21 mouse cellular contexts compared by ENCODE assay signal in genomic region chr12:73399426-73399825, GRCm38 (mm10).
DNase-seq lines count a peak whose midpoint lies in the region; ATAC-seq lines count a peak whose summit lies in the region.
"Had no signal": no experiment of that assay in that cellular context is flagged by ENCODE, and none has a peak within 500 bp of the region (broad histone marks: within the 10 kb centered on the region; RNA-seq: fewer than 3 reads in every experiment).

No protein-coding gene starts in this region.

- no peak for ATAC-seq in heart, embryonic 11.5 days (replicated peaks; ENCODE audit: insufficient number of reproducible peaks, low FRiP score, low TSS enrichment)
- ATAC-seq in intestine, embryonic 15.5 days: no peak
- ATAC-seq: forebrain, postnatal 0 days had no signal

- H3K4me1 ChIP-seq in heart, embryonic 11.5 days (ENCODE audit: control insufficient read depth, insufficient read depth, low read length): peaks cover 29% of the 10 kb centered on the region
- peaks cover 3% of the 10 kb centered on the region; the same call in 1 of the 2 replicates for H3K4me1 ChIP-seq in intestine, embryonic 15.5 days (replicated peaks)
- H3K4me1 ChIP-seq: lung, embryonic 15.5 days; midbrain, embryonic 12.5 days; neural tube, embryonic 12.5 days had no signal

- intact Hi-C loops in gastrocnemius, postnatal 14 days (cut with DNase I; ENCODE audit: low total_unique reads): no loop called here

- no peak overlapping the region for H3K27ac ChIP-seq in heart, embryonic 11.5 days (ENCODE audit: low read depth, low read length)
- H3K27ac ChIP-seq in intestine, embryonic 15.5 days: no peak overlapping the region
- H3K27ac ChIP-seq: hindbrain, embryonic 13.5 days; limb, embryonic 12.5 days; liver, embryonic 14.5 days; lung, embryonic 15.5 days; midbrain, embryonic 12.5 days; neural tube, embryonic 12.5 days; stomach, postnatal 0 days had no signal

- H3K9ac ChIP-seq in heart, embryonic 11.5 days (ENCODE audit: low read depth, low read length): no peak overlapping the region
- H3K9ac ChIP-seq in intestine, embryonic 15.5 days: no peak overlapping the region
- H3K9ac ChIP-seq: forebrain, postnatal 0 days; hindbrain, embryonic 13.5 days; limb, embryonic 12.5 days; liver, embryonic 14.5 days; lung, embryonic 15.5 days; midbrain, embryonic 12.5 days; neural tube, embryonic 12.5 days had no signal

- H3K9me3 ChIP-seq in heart, embryonic 11.5 days (replicated peaks; ENCODE audit: control insufficient read depth, low read length): no peaks in the 10 kb centered on the region
- no peaks in the 10 kb centered on the region for H3K9me3 ChIP-seq in intestine, embryonic 15.5 days
- H3K9me3 ChIP-seq: hindbrain, embryonic 13.5 days; lung, embryonic 15.5 days; midbrain, embryonic 12.5 days; neural tube, embryonic 12.5 days had no signal

- no peaks in the 10 kb centered on the region for H3K36me3 ChIP-seq in heart, embryonic 11.5 days (ENCODE audit: control insufficient read depth, insufficient read depth, low read length)
- H3K36me3 ChIP-seq in intestine, embryonic 15.5 days: no peaks in the 10 kb centered on the region
- H3K36me3 ChIP-seq: hindbrain, embryonic 13.5 days; limb, embryonic 12.5 days; lung, embryonic 15.5 days; midbrain, embryonic 12.5 days; neural tube, embryonic 12.5 days had no signal

- H3K4me2 ChIP-seq in heart, embryonic 11.5 days: no peak overlapping the region
- H3K4me2 ChIP-seq in intestine, embryonic 15.5 days (replicated peaks): no peak overlapping the region
- H3K4me2 ChIP-seq: hindbrain, embryonic 13.5 days; limb, embryonic 12.5 days; lung, embryonic 15.5 days; midbrain, embryonic 12.5 days; neural tube, embryonic 12.5 days had no signal

- no peaks in the 10 kb centered on the region for H3K27me3 ChIP-seq in heart, embryonic 11.5 days (ENCODE audit: control insufficient read depth, insufficient read depth, low read length)
- H3K27me3 ChIP-seq in intestine, embryonic 15.5 days (replicated peaks): no peaks in the 10 kb centered on the region
- H3K27me3 ChIP-seq: hindbrain, embryonic 13.5 days; limb, embryonic 12.5 days; lung, embryonic 15.5 days; midbrain, embryonic 12.5 days; neural tube, embryonic 12.5 days had no signal

- 30% methylated on average over 4 of the region's 4 CpGs for WGBS in heart, embryonic 11.5 days (ENCODE audit: insufficient replicate concordance)
- 39% methylated on average over 4 of the region's 4 CpGs for WGBS in intestine, embryonic 15.5 days

- H3K4me3 ChIP-seq in heart, embryonic 11.5 days (ENCODE audit: low read depth, low read length): no peak overlapping the region
- no peak overlapping the region for H3K4me3 ChIP-seq in intestine, embryonic 15.5 days (replicated peaks)
- H3K4me3 ChIP-seq: hindbrain, embryonic 13.5 days; limb, embryonic 12.5 days; lung, embryonic 15.5 days; midbrain, embryonic 12.5 days; neural tube, embryonic 12.5 days had no signal

- DNase-seq in heart, adult 18-20 months: peak; percentile 56 to 72
- DNase-seq in lung, postnatal 10 days: peak; percentile 32
- no peak for DNase-seq in lung, postnatal 36 days
- peak; percentile 49 for DNase-seq in adipocyte (ENCODE audit: low spot score)
- peak; percentile 63 for DNase-seq in gastrocnemius, postnatal 14 days
- no peak for DNase-seq in right cerebral cortex, postnatal 14 days
- DNase-seq: adrenal gland, postnatal 10 days; embryo, embryonic 11 days; forebrain, postnatal 0 days; kidney, adult 9 months; kidney, postnatal 4 days; thymus, postnatal 14 days had no signal

Comparison
In these comparisons a context has a peak if more than half of its experiments do, and no peak if none do; other contexts are left out.
1. DNase-seq: peak in heart, adult 18-20 months (2 of 2), lung, postnatal 10 days (single experiment), adipocyte (single experiment) and gastrocnemius, postnatal 14 days (single experiment); none in lung, postnatal 36 days (single experiment) and right cerebral cortex, postnatal 14 days (single experiment).